Mouse (Mus musculus): ENCODE results near the gene Tmem164. TPM values are rescaled to one million over a fixed set of nuclear protein-coding genes. Genes with fewer than 3 reads are reported as not detected.

The Tmem164 gene
- polyA plus RNA-seq, 1 experiment from 2014 or later: 48.3 TPM

GRCm38 (mm10) chrX:142694338-142694737 lies 13.1 kb downstream of the Tmem164 start:
- Histone ChIP-seq H3K4me2 (no peak overlapping the region), H3K4me1 (peaks cover 31% of the 10 kb centered on the region)
- 79% methylated on average over 7 of the region's 7 CpGs for WGBS

DNA sequence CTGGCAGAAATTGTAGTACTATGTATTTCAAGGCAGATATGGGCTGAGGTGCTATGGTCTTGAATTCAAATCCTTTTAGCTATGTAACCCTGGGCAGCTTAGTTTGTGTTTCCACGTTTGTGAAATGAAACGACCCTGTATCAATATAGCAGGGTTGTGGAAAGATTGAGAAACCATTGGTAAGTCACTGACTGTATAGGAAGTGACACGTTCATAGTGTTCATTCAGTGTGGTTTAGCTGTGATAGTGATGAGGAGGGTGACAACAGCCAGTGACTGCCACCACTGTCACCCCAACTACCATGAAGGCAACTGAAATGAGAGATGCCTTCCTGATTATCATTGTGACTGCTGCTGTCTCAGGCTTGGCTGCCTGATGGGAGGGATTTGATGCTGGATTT lies 13.7 kb downstream of the Tmem164 start:
- no peak overlapping the region for H3K9ac ChIP-seq
- no peak overlapping the region for H3K4me2 ChIP-seq
- no peak overlapping the region for H3K27ac ChIP-seq (replicated peaks)
- H3K27me3 ChIP-seq (replicated peaks): no peaks in the 10 kb centered on the region
- no peak for ATAC-seq (ENCODE audit: extremely low read depth, insufficient number of reproducible peaks, low FRiP score, low TSS enrichment)
- 65% methylated on average over 3 of the region's 3 CpGs for WGBS
- H3K4me3 ChIP-seq: no peak overlapping the region
- H3K9me3 ChIP-seq: no peaks in the 10 kb centered on the region
- H3K36me3 ChIP-seq: peaks cover 40% of the 10 kb centered on the region
- peaks cover 35% of the 10 kb centered on the region for H3K4me1 ChIP-seq

More at GRCm38 (mm10) chrX:142694338-142694737, 13.1 kb downstream of the Tmem164 start:
- H3K9ac ChIP-seq: no peak overlapping the region
- H3K9me3 ChIP-seq: no peaks in the 10 kb centered on the region
- no peak overlapping the region for H3K27ac ChIP-seq (replicated peaks)
- peaks cover 43% of the 10 kb centered on the region for H3K36me3 ChIP-seq
- no peaks in the 10 kb centered on the region for H3K27me3 ChIP-seq (replicated peaks)
- no peak for ATAC-seq (ENCODE audit: extremely low read depth, insufficient number of reproducible peaks, low FRiP score, low TSS enrichment)
- no peak overlapping the region for H3K4me3 ChIP-seq

DNA sequence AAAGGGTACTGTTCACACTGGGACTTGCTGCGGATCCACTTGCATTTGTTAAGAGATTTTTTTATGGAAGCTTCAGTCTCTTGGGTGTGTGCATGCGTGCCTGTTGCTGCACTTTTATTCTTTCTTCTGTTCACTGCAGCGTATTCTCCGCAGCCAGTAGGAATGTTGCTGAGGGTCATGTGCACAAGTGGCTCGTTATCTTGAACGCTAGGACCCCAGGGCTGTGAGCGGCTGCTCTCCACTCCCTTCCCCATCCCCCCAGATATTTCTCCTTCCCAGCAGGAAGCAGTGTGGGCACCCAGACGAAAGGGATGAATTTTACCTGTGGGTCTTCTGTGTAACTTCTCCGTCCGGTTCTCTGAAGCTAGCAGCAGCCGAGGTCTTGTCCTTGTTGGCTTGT lies 15.6 kb downstream of the Tmem164 start:
- H3K27ac ChIP-seq (replicated peaks): no peak overlapping the region; the same call in 1 of the 2 replicates
- H3K4me1 ChIP-seq: peaks cover 48% of the 10 kb centered on the region
- no peak for ATAC-seq (ENCODE audit: extremely low read depth, insufficient number of reproducible peaks, low FRiP score, low TSS enrichment)
- no peak overlapping the region; the same call in 1 of the 2 replicates for H3K4me2 ChIP-seq
- no peak overlapping the region for H3K4me3 ChIP-seq
- H3K27me3 ChIP-seq (replicated peaks): 0 out of 2 replicates have a peak, but pooled peaks cover 5% of the 10 kb centered on the region
- 43% methylated on average over 11 of the region's 11 CpGs for WGBS
- H3K9me3 ChIP-seq: no peaks in the 10 kb centered on the region
- peaks cover 38% of the 10 kb centered on the region for H3K36me3 ChIP-seq
- no peak overlapping the region for H3K9ac ChIP-seq

- H3K27me3 ChIP-seq (replicated peaks): 0 out of 2 replicates have a peak, but pooled peaks cover 9% of the 10 kb centered on the region
- H3K4me3 ChIP-seq: no peak overlapping the region
- no peaks in the 10 kb centered on the region for H3K9me3 ChIP-seq
- H3K4me1 ChIP-seq: peaks cover 57% of the 10 kb centered on the region
- peaks cover 32% of the 10 kb centered on the region for H3K36me3 ChIP-seq
- H3K27ac ChIP-seq (replicated peaks): no peak overlapping the region
- 66% methylated on average over 5 of the region's 5 CpGs for WGBS
- no peak for ATAC-seq (ENCODE audit: extremely low read depth, insufficient number of reproducible peaks, low FRiP score, low TSS enrichment)
- H3K9ac ChIP-seq: no peak overlapping the region
- H3K4me2 ChIP-seq: no peak overlapping the region
Measured at GRCm38 (mm10) chrX:142697545-142698204, 16.5 kb downstream of the Tmem164 start.

DNA sequence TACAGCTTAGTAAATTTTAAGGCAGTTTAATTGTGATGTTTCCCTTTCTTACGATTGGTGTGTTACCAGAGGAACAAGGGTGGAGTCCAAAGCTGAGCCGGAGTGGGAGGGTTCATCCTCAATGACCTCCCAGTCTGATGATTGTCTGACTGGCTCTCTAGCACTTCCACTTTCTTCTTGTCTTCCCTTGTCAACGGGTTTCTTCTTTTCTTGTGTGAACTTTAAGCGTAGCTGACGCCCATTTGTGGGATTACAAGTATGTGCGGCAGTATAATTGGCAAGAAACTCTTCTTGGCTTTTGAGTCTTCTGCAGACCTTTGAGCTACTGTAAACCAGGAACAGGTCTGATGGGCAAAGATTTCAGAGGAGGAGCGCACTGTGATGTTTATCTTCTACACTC lies 17.0 kb downstream of the Tmem164 start:
- 0 out of 2 replicates have a peak, but pooled peaks cover 9% of the 10 kb centered on the region for H3K27me3 ChIP-seq (replicated peaks)
- WGBS: 71% methylated on average over 7 of the region's 7 CpGs
- no peaks in the 10 kb centered on the region for H3K9me3 ChIP-seq
- peaks cover 58% of the 10 kb centered on the region for H3K4me1 ChIP-seq
- ATAC-seq (ENCODE audit: extremely low read depth, insufficient number of reproducible peaks, low FRiP score, low TSS enrichment): no peak
- H3K36me3 ChIP-seq: peaks cover 32% of the 10 kb centered on the region
- no peak overlapping the region for H3K27ac ChIP-seq (replicated peaks)
- H3K4me3 ChIP-seq: no peak overlapping the region
- no peak overlapping the region for H3K9ac ChIP-seq
- no peak overlapping the region for H3K4me2 ChIP-seq

DNA sequence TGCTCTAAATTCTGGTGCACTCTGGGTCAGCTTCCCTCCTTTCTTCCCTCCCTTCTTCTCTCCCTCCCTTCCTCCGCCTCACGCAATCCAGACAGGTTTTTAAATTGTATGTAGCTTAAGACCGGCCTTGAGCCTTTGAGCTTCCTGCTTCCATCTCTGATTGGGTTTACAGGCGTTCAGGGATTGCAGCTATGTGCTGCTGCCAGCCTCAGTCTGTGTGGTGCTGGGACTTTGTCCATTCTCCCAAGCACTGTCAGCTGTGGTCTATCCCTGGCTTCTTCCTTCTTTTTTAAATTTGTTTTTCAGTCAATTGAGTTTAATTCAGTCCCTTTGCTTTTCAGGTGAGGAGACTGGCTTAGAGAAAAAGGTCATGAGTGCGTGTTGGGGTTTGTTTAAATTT lies 20.9 kb downstream of the Tmem164 start:
- 0 out of 2 replicates have a peak, but pooled peaks cover 9% of the 10 kb centered on the region for H3K27me3 ChIP-seq (replicated peaks)
- no peak for ATAC-seq (ENCODE audit: extremely low read depth, insufficient number of reproducible peaks, low FRiP score, low TSS enrichment)
- WGBS: 72% methylated on average over 5 of the region's 5 CpGs
- H3K4me3 ChIP-seq: no peak overlapping the region
- H3K4me2 ChIP-seq: no peak overlapping the region
- H3K9me3 ChIP-seq: no peaks in the 10 kb centered on the region
- H3K27ac ChIP-seq (replicated peaks): peak overlapping the region; percentile 46
- H3K9ac ChIP-seq: no peak overlapping the region
- peaks cover 26% of the 10 kb centered on the region for H3K36me3 ChIP-seq
- peaks cover 57% of the 10 kb centered on the region for H3K4me1 ChIP-seq

GRCm38 (mm10) chrX:142702566-142702965 lies 21.4 kb downstream of the Tmem164 start:
- 36% methylated on average over 3 of the region's 3 CpGs for WGBS
- Histone ChIP-seq H3K36me3 (peaks cover 26% of the 10 kb centered on the region), H3K27me3 (replicated peaks) (0 out of 2 replicates have a peak, but pooled peaks cover 9% of the 10 kb centered on the region), H3K4me2 (no peak overlapping the region), H3K4me3 (no peak overlapping the region), H3K4me1 (peaks cover 52% of the 10 kb centered on the region), H3K9me3 (no peaks in the 10 kb centered on the region), H3K27ac (replicated peaks) (peak overlapping the region; percentile 46; the same call in 1 of the 2 replicates), H3K9ac (no peak overlapping the region)
- ATAC-seq (ENCODE audit: extremely low read depth, insufficient number of reproducible peaks, low FRiP score, low TSS enrichment): no peak

GRCm38 (mm10) chrX:142703953-142704352 lies 22.7 kb downstream of the Tmem164 start:
- 0 out of 2 replicates have a peak, but pooled peaks cover 9% of the 10 kb centered on the region for H3K27me3 ChIP-seq (replicated peaks)
- H3K4me2 ChIP-seq: no peak overlapping the region
- H3K4me1 ChIP-seq: peaks cover 41% of the 10 kb centered on the region
- no peak for ATAC-seq (ENCODE audit: extremely low read depth, insufficient number of reproducible peaks, low FRiP score, low TSS enrichment)
- 64% methylated on average over 3 of the region's 3 CpGs for WGBS
- H3K27ac ChIP-seq (replicated peaks): no peak overlapping the region
- peaks cover 22% of the 10 kb centered on the region for H3K36me3 ChIP-seq
- H3K9me3 ChIP-seq: no peaks in the 10 kb centered on the region
- no peak overlapping the region for H3K4me3 ChIP-seq
- H3K9ac ChIP-seq: no peak overlapping the region

GRCm38 (mm10) chrX:142708257-142708656 lies 27.1 kb downstream of the Tmem164 start:
- Histone ChIP-seq H3K27me3 (replicated peaks) (no peaks in the 10 kb centered on the region), H3K4me3 (no peak overlapping the region), H3K4me1 (0 out of 2 replicates have a peak, but pooled peaks cover 9% of the 10 kb centered on the region), H3K27ac (replicated peaks) (no peak overlapping the region), H3K36me3 (peaks cover 12% of the 10 kb centered on the region), H3K4me2 (no peak overlapping the region), H3K9ac (no peak overlapping the region), H3K9me3 (no peaks in the 10 kb centered on the region)
- ATAC-seq (ENCODE audit: extremely low read depth, insufficient number of reproducible peaks, low FRiP score, low TSS enrichment): no peak

DNA sequence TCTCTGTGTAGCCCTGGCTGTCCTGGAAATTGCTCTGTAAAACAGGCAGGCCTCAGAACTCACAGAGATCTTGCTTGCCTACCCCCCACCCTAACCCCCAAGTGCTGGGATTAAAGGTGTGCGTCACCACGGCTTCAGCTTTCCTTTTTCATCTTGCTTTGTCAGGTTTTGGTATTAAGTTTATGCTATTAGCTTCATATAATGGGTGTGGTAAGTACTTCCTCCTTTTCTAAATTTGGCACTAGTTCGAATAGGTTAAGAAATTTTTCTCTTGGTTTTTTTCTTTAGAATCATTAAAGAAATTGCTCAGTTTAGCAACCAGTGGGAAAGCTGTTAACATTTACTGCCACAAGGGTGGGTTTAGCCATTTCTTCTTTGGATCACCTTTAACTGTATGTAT lies 34.8 kb downstream of the Tmem164 start:
- whole genome bisulfite sequencing: 83% methylated on average over 3 of the region's 3 CpGs
- H3K4me1 ChIP-seq: peaks cover 10% of the 10 kb centered on the region
- no peaks in the 10 kb centered on the region for H3K9me3 ChIP-seq
- no peak overlapping the region for H3K27ac ChIP-seq (replicated peaks)
- no peak overlapping the region for H3K9ac ChIP-seq
- ATAC-seq (ENCODE audit: extremely low read depth, insufficient number of reproducible peaks, low FRiP score, low TSS enrichment): no peak
- H3K4me2 ChIP-seq: no peak overlapping the region
- no peaks in the 10 kb centered on the region for H3K27me3 ChIP-seq (replicated peaks)
- H3K4me3 ChIP-seq: no peak overlapping the region
- peaks cover 7% of the 10 kb centered on the region for H3K36me3 ChIP-seq

- Histone ChIP-seq H3K9ac (no peak overlapping the region), H3K4me2 (no peak overlapping the region), H3K36me3 (peaks cover 7% of the 10 kb centered on the region), H3K27ac (replicated peaks) (no peak overlapping the region), H3K4me3 (no peak overlapping the region), H3K27me3 (replicated peaks) (no peaks in the 10 kb centered on the region), H3K9me3 (no peaks in the 10 kb centered on the region), H3K4me1 (peaks cover 14% of the 10 kb centered on the region)
- ATAC-seq (ENCODE audit: extremely low read depth, insufficient number of reproducible peaks, low FRiP score, low TSS enrichment): no peak
- 56% methylated on average over 9 of the region's 9 CpGs for WGBS
Measured at GRCm38 (mm10) chrX:142717958-142718478, 36.8 kb downstream of the Tmem164 start.

GRCm38 (mm10) chrX:142718759-142719158 lies 37.6 kb downstream of the Tmem164 start:
- H3K9me3 ChIP-seq: no peaks in the 10 kb centered on the region
- peaks cover 20% of the 10 kb centered on the region for H3K4me1 ChIP-seq
- WGBS: 83% methylated on average over 4 of the region's 4 CpGs
- H3K4me2 ChIP-seq: no peak overlapping the region
- H3K36me3 ChIP-seq: peaks cover 7% of the 10 kb centered on the region
- no peak overlapping the region for H3K4me3 ChIP-seq
- H3K27me3 ChIP-seq (replicated peaks): no peaks in the 10 kb centered on the region
- no peak overlapping the region for H3K27ac ChIP-seq (replicated peaks)
- ATAC-seq (ENCODE audit: extremely low read depth, insufficient number of reproducible peaks, low FRiP score, low TSS enrichment): no peak
- H3K9ac ChIP-seq: no peak overlapping the region
